Mouse (Mus musculus) G1E (cell line): ENCODE measurements around the gene Cd207.

Source experiments
- CTCF ChIP-seq: IDR thresholded peaks from 2 replicates; pipeline ENCODE4 v1.5.1; 2012; ENCODE audit warnings: low read depth, low read length, inconsistent platforms, mixed read lengths
- GATA1 ChIP-seq: IDR thresholded peaks from 2 replicates; pipeline ENCODE4 v1.6.1; 2012; ENCODE audit warnings: borderline replicate concordance, low read length, inconsistent platforms, mixed read lengths
- POLR2AphosphoS5 ChIP-seq: IDR thresholded peaks from 2 replicates; pipeline ENCODE4 v1.6.1; 2012; ENCODE audit warnings: low read depth, low read length, inconsistent platforms; ENCODE audit not compliant: insufficient replicate concordance
- TAL1 ChIP-seq: conservative IDR thresholded peaks from 2 replicates; pipeline ENCODE4 v1.6.1; 2012; ENCODE audit warnings: low read depth, low read length, inconsistent platforms, mixed read lengths

DNA sequence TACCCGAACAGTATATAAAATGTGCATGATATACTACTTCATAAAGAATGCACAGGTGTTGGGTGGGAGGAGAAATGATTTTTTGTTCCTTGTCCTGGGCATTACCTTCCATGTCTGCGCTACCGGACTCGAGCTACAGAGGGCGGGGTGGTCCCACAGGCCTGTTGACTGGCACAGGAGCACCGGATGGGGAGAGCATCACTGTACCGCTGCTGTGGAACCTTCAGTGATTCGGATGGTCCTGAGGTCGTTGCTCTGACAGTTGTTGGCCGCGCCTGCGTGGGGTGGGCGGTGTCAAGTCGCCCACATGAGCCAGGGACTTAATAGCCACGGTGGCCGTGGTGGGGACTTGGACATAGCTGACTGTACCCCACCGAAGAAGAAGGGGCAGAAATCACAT, 50.9 kb downstream of the Cd207 start:
- TF ChIP-seq POLR2AphosphoS5 = no peak
- no peak for TF ChIP-seq CTCF
- no peak for TF ChIP-seq TAL1
- TF ChIP-seq GATA1 = no peak
